Mouse (Mus musculus) cerebellum, postnatal 25 days (tissue): ENCODE results near the gene Fam193b.
"Not testable (repeated sequence)": the region's sequence is repeated elsewhere in the genome, so short reads cannot be mapped to it uniquely, and the experiment has no call there.

Experiments used
- DNase-seq, 2 experiments: peaks; one replicate each; pipeline ENCODE4 v3.0.0; 2021; ENCODE audit warnings: mixed read lengths in 2 of 2

Gene Fam193b

GRCm38 (mm10) chr13:55570286-55570973, 490 bp downstream of the Fam193b start:
- peak; percentile 67 to 70 for DNase-seq

DNA sequence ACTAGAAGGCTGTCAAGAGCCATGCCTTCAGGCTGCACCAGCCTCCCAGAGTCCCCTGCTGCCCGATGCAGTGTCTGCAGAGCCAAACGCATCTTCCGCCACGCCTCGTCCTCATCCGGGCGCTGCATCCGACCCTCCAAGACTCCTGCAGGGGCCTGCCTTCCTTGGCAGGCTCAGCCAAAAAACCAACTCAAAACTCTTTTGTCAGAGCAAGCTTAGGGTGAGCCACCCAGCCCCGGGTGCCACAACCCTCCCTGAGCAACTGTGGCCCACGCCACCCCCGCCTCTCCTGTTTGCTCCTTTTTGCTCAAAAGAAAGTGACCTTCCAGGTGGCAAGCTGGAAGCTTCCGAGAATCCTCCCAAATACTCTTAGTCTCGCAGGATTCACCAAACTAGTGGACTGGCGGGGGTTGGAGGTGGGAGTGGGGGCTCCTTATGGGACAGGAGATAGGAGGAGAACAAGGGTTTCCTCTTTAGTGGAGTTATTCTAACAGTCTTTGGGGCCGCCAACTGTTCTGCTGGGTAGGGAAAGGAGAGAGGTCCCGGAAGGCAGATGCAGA, 1.1 kb downstream of the Fam193b start:
- peak; percentile 53 to 59 for DNase-seq

GRCm38 (mm10) chr13:55568524-55568923, 2.4 kb downstream of the Fam193b start:
- DNase-seq, result not testable (repeated sequence)

- no peak for DNase-seq
Measured at GRCm38 (mm10) chr13:55567949-55568348, 3.0 kb downstream of the Fam193b start.

- no peak for DNase-seq
Measured at GRCm38 (mm10) chr13:55567001-55567400, 3.9 kb downstream of the Fam193b start.

GRCm38 (mm10) chr13:55563266-55563879, 7.5 kb downstream of the Fam193b start:
- no peak for DNase-seq

- no peak for DNase-seq
Measured at GRCm38 (mm10) chr13:55557499-55557898, 13.4 kb downstream of the Fam193b start.

DNA sequence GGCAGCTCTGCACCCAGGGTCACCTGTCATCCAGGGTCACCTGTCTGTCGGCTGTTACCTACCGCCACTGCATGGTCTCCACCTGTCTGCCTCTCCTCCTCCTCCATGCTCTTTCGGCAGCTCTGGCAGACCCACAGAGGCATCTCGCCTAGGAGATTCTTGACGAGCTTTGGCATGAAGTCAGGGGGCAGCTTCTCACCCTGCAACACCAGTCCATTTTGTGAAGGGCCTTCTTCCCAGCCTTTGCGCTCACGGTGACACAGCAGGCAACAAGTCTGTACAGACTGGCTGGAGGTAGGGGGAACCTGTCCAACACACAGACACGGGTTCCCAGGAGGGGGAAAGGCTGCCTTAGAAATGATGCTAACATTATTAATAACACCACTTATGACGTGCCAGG, 15.0 kb downstream of the Fam193b start:
- DNase-seq, result no peak

DNA sequence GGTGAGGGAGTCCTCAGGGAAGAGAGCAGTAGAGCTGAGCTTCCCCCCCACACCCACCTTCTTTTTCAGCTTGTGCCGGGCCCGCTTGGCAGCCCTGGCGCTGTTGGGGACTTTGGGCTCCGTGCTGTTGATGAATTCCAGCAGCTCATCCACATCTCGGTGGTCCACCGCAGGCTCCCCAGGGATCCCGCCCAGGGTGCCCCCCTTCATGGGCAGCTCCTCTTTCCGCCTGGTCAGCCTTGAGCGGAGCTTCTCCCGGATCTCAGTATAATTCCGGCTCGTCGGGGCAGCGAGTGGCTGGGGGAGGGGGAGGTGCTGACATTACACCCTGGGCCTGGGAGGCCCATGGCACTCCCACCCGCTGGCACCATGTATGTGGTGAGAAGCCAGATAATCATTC, 21.9 kb downstream of the Fam193b start:
- no peak for DNase-seq

DNA sequence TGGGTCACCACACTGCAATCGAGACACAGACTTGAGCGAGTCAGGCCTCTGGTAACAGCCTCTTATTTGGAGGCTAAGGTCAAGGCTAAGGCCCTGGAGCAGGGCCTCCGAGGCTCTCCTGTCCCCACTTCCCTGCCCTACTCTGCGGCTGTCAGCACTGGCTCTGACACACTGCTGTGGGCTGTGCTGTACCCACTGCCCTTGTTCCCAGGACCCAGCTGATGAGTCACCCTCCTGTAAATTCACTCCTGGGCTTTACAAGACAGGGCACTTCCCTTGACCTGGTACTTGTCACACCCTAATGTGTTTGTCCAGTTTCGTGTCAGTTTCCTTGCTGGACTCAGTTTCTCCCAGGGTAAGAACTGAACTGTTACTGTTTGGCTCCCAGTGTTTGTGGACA, 22.5 kb downstream of the Fam193b start:
- DNase-seq, result no peak

- DNase-seq, result no peak
Measured at GRCm38 (mm10) chr13:55547916-55548315, 23.0 kb downstream of the Fam193b start.

DNA sequence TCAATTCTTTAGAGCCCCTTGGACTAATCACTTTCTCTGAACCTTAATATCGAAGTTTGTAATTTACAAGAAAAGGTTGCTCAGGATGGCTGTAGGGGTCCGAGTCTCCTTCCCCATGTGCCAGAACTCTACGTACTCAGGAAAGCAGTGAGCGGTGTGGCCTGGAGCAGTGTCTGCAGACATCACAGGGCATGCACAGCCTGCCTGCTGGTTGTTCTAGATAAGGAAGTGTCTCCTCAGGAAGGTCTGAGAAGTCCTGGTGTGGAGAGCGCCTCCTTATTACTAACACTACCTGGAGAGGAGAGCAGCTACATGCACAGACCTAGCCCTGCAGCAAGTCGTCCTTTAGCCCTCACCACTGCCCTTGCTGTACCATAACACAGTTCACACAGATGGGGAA, 26.1 kb downstream of the Fam193b start:
- no peak for DNase-seq

DNA sequence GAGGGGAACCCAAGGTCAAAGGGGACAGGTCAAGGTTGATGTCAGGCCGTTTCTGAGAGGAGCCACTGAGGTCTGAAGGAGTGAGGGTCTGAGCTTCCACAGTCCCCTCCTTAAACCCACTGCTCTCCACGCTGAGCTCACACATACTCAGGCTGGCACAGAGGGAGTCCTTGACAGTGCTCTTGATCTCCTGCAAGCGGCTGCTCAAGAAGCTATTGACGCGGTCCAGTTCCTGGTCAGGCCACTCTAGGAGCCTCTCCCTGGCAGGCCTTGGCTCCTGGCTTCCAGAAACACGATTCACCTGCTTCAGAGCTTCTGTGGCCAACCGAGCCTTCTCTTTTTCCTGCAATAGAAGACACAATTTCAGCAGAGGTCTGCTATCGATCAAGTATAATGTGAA, 27.5 kb downstream of the Fam193b start:
- DNase-seq, result no peak

DNA sequence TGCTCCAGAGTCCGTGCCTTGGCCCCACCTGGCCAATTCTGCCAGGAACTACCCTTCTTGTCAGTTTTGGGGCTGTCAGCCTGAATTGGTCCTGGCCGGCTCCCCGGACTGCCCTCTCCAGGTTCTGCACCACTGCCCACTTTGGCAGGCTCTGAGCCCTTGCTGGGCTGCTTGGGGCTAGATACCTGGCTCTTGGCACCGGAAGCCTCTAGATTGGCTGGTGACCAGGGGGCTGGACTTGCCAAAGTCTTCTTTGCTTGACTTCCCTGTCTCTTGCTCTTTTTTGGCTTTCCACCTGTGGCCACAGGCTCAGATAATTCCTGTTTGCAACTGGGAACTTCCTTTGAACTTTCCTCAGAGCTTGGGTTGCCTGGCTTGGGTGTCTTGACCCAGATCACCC, 28.0 kb downstream of the Fam193b start:
- peak; percentile 27 to 58 for DNase-seq

DNA sequence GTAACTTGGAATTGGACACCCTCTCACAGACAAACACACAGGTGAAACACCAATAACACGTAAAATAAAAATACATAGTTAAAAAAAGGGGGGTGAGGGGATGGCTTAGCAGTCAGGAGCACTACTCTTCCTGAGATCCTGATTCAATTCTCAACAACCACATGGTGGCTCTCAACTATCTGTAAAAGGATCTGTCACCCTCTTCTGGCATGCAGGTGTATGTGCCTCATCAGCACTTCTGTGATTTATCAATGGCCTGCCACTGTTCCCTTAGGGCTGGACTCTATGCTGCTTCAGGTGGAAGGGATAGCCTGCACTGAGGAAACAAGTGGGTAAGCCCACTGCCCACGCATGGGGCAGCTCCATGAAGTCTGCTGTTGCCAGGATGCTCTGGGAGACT, 30.0 kb downstream of the Fam193b start:
- DNase-seq, result peak in 1 of 2 experiments; percentile 61

DNA sequence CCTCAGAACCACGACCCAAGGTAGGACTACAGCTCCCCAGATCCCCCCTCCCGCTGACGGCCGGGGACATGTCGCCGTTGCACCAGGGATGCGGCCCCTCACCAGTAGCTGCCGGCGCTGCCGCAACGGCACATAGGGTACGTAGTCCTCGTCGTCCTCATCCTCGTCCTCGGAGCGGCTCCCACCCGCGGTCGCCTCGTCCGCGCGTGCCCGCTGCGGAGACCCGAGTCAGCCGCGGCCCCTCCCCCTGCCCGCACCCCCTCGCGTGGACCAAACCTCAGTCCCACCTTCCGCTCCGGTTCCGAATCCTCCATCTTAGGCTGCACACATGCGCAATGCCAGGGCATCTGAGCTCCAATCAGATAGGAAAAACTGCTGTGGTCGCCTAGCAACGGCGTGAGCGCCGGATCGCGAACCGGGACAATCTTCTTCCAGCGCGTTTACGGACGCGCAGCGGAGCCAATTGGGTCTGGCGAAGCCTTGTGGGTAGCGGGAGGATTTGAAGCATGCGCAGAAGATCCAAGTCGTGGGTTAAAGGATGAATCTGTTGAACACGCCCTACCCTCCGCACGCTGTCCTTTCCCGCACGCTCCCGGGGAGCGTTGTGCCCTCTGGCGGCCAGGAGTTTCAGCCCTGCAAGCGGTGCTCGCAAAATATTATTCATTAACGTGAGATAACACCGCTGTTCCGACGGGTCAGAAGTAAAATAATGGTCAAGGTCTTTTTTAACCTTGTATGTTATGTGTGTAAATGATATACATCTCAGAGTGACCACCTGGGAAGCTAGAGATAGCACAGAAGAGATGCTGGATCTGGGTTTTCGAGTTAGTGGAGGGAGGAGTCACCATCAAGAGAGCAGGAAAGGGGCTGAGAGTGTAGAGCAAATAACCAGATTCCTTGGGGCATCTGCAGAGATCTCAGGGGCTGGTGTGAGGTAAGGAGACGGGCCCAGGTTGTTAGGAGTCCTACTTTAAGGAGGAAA, 34.4 kb downstream of the Fam193b start, which contains the start of gene Ddx41:
Gene Ddx41, minus strand, starts transcription at position 465 of the 982 bp plus-strand sequence.
- DNase-seq, result peak; percentile 99 to 100

DNA sequence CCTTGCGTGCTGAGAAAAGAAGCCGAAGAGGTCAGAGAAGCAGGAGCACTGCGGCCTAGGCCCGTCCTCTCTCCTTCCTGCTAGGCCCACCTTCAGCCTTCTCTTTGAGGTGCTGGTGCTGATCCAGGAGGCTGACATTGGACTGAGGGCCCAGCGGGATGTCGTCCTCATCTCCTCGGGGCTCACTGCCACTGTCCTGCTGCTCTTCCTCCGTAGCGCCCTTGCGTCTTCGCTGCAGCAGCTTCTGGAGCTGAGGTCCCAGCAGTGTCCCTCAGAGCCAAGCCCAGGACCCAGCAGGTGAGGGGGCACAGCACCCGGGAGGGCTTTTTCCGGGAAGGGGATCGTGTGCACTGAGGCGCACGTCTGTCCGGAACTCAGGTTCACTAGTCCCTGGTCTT, 35.1 kb downstream of the Fam193b start:
- DNase-seq, result peak in 1 of 2 experiments; percentile 46

- peak in 1 of 2 experiments; percentile 11 for DNase-seq
Measured at GRCm38 (mm10) chr13:55535191-55535590, 35.7 kb downstream of the Fam193b start.

GRCm38 (mm10) chr13:55529198-55529915, 41.6 kb downstream of the Fam193b start, which contains the start of gene Dok3:
Gene Dok3, minus strand, starts transcription at chr13:55529296.
- DNase-seq, result peak in 1 of 2 experiments; percentile 2

GRCm38 (mm10) chr13:55527834-55528772, 42.8 kb downstream of the Fam193b start:
- peak in 1 of 2 experiments; percentile 4 for DNase-seq

- DNase-seq, result no peak
Measured at GRCm38 (mm10) chr13:55527212-55527611, 43.7 kb downstream of the Fam193b start.
